30 mouse cellular contexts compared by ENCODE assay signal in genomic region chr10:12608634-12609033, GRCm38 (mm10).
DNase-seq lines count a peak whose midpoint lies in the region; ATAC-seq and TF ChIP-seq lines count a peak whose summit lies in the region.
"Had no signal": no experiment of that assay in that cellular context is flagged by ENCODE, and none has a peak within 500 bp of the region (broad histone marks: within the 10 kb centered on the region; RNA-seq: fewer than 3 reads in every experiment).

No protein-coding gene starts in this region.

- no peaks in the 10 kb centered on the region for H3K27me3 ChIP-seq in midbrain, embryonic 11.5 days (ENCODE audit: control insufficient read depth, insufficient read depth, low read length)
- no peaks in the 10 kb centered on the region for H3K27me3 ChIP-seq in midbrain, embryonic 14.5 days (ENCODE audit: control insufficient read depth, insufficient read depth, low read length)
- no peaks in the 10 kb centered on the region for H3K27me3 ChIP-seq in E14TG2a.4 (ENCODE audit: insufficient read depth, low read length)
- H3K27me3 ChIP-seq in intestine, embryonic 15.5 days (replicated peaks), result no peaks in the 10 kb centered on the region
- H3K27me3 ChIP-seq: CH12.LX; embryonic facial prominence, embryonic 13.5 days; embryonic facial prominence, embryonic 15.5 days; forebrain, embryonic 12.5 days; Patski had no signal

- no peak for TF ChIP-seq CTCF in E14TG2a.4 (conservative IDR thresholded peaks at IDR 0.05; ENCODE audit: low read length)

- no peaks in the 10 kb centered on the region for H3K9me3 ChIP-seq in midbrain, embryonic 11.5 days (ENCODE audit: control insufficient read depth, low read length)
- no peaks in the 10 kb centered on the region for H3K9me3 ChIP-seq in midbrain, embryonic 14.5 days (ENCODE audit: control insufficient read depth, low read length)
- no peaks in the 10 kb centered on the region for H3K9me3 ChIP-seq in E14TG2a.4 (ENCODE audit: low read length)
- H3K9me3 ChIP-seq in intestine, embryonic 15.5 days, result no peaks in the 10 kb centered on the region
- H3K9me3 ChIP-seq: embryonic facial prominence, embryonic 13.5 days; embryonic facial prominence, embryonic 15.5 days; forebrain, embryonic 10.5 days; forebrain, embryonic 12.5 days; G1E had no signal

- DNase-seq in midbrain, embryonic 11.5 days (ENCODE audit: low spot score, missing footprints), result peak; percentile 35
- DNase-seq in midbrain, embryonic 14.5 days, result no peak
- DNase-seq in ES-CJ7 (ENCODE audit: low read depth, low spot score) (peak; percentile 94), R1 (ENCODE audit: low read depth, low spot score) (peak; percentile 89)
- no peak for DNase-seq in gastrocnemius, adult 18-20 months (ENCODE audit: low spot score)
- DNase-seq in left cerebral cortex, adult 9 months (ENCODE audit: low spot score in 2 of 2), result no peak
- DNase-seq: adrenal gland, adult 8-10 months; adrenal gland, postnatal 14 days; adrenal gland, postnatal 36 days; B cell, adult 2 months; cerebellum, adult 11-12 months; cerebellum, adult 2 months; cerebellum, adult 9-10 months; cerebellum, postnatal 10 days; cerebellum, postnatal 25 days; embryo, embryonic 11 days had no signal

- H3K4me3 ChIP-seq in midbrain, embryonic 11.5 days (ENCODE audit: low read depth, low read length), result no peak overlapping the region
- no peak overlapping the region for H3K4me3 ChIP-seq in midbrain, embryonic 14.5 days (replicated peaks; ENCODE audit: low read depth, low read length)
- H3K4me3 ChIP-seq in E14TG2a.4 (replicated peaks; ENCODE audit: low read length), result peak overlapping the region; percentile 61
- no peak overlapping the region for H3K4me3 ChIP-seq in intestine, embryonic 15.5 days (replicated peaks)
- H3K4me3 ChIP-seq: embryonic facial prominence, embryonic 13.5 days; embryonic facial prominence, embryonic 15.5 days; erythroblast, embryonic 14.5 days; forebrain, embryonic 10.5 days; forebrain, embryonic 12.5 days had no signal

- H3K27ac ChIP-seq in midbrain, embryonic 11.5 days (ENCODE audit: low read depth, low read length), result no peak overlapping the region
- no peak overlapping the region for H3K27ac ChIP-seq in midbrain, embryonic 14.5 days (replicated peaks; ENCODE audit: low read depth, low read length)
- no peak overlapping the region for H3K27ac ChIP-seq in intestine, embryonic 15.5 days
- H3K27ac ChIP-seq: embryonic facial prominence, embryonic 13.5 days; embryonic facial prominence, embryonic 15.5 days; forebrain, embryonic 10.5 days; forebrain, embryonic 12.5 days had no signal

- H3K4me1 ChIP-seq in midbrain, embryonic 11.5 days (ENCODE audit: control insufficient read depth, insufficient read depth, low read length), result no peaks in the 10 kb centered on the region
- H3K4me1 ChIP-seq in midbrain, embryonic 14.5 days (ENCODE audit: control insufficient read depth, insufficient read depth, low read length), result no peaks in the 10 kb centered on the region
- peaks cover 85% of the 10 kb centered on the region for H3K4me1 ChIP-seq in E14TG2a.4 (replicated peaks; ENCODE audit: low read depth, low read length)
- H3K4me1 ChIP-seq in intestine, embryonic 15.5 days (replicated peaks), result no peaks in the 10 kb centered on the region
- H3K4me1 ChIP-seq: embryonic facial prominence, embryonic 15.5 days; forebrain, embryonic 10.5 days; forebrain, embryonic 12.5 days had no signal

- no peak for ATAC-seq in midbrain, embryonic 11.5 days (ENCODE audit: low FRiP score)
- ATAC-seq in midbrain, embryonic 14.5 days (ENCODE audit: low FRiP score, low TSS enrichment), result no peak
- ATAC-seq in intestine, embryonic 15.5 days, result no peak
- ATAC-seq: activated CD4-positive, CD25-positive, alpha-beta regulatory T cell, adult 4 months; CD4-positive, CD25-positive, alpha-beta regulatory T cell, adult 4 months; forebrain, embryonic 14.5 days; forebrain, embryonic 16.5 days; Patski had no signal

- no peak overlapping the region for H3K4me2 ChIP-seq in midbrain, embryonic 11.5 days
- no peak overlapping the region for H3K4me2 ChIP-seq in midbrain, embryonic 14.5 days (ENCODE audit: low read length)
- H3K4me2 ChIP-seq in intestine, embryonic 15.5 days (replicated peaks), result no peak overlapping the region
- H3K4me2 ChIP-seq: embryonic facial prominence, embryonic 13.5 days; embryonic facial prominence, embryonic 15.5 days; forebrain, embryonic 12.5 days had no signal

- no peaks in the 10 kb centered on the region for H3K36me3 ChIP-seq in midbrain, embryonic 11.5 days (ENCODE audit: control insufficient read depth, insufficient read depth, low read length)
- no peaks in the 10 kb centered on the region for H3K36me3 ChIP-seq in midbrain, embryonic 14.5 days (ENCODE audit: control insufficient read depth, insufficient read depth, low read length)
- peaks cover 16% of the 10 kb centered on the region for H3K36me3 ChIP-seq in E14TG2a.4 (ENCODE audit: insufficient read depth, low read length)
- no peaks in the 10 kb centered on the region for H3K36me3 ChIP-seq in intestine, embryonic 15.5 days
- H3K36me3 ChIP-seq: embryonic facial prominence, embryonic 13.5 days; embryonic facial prominence, embryonic 15.5 days; forebrain, embryonic 10.5 days; forebrain, embryonic 12.5 days had no signal

- no peak overlapping the region for H3K9ac ChIP-seq in midbrain, embryonic 11.5 days (ENCODE audit: low read length)
- H3K9ac ChIP-seq in midbrain, embryonic 14.5 days (replicated peaks; ENCODE audit: low read length), result no peak overlapping the region
- H3K9ac ChIP-seq in intestine, embryonic 15.5 days, result no peak overlapping the region
- H3K9ac ChIP-seq: embryonic facial prominence, embryonic 13.5 days; embryonic facial prominence, embryonic 15.5 days; forebrain, embryonic 12.5 days had no signal

Comparison
In these comparisons a context has a peak if more than half of its experiments do, and no peak if none do; other contexts are left out.
1. DNase-seq: peak in midbrain, embryonic 11.5 days (single experiment), ES-CJ7 (single experiment) and R1 (single experiment); none in midbrain, embryonic 14.5 days (single experiment), gastrocnemius, adult 18-20 months (single experiment) and left cerebral cortex, adult 9 months (0 of 2).